Mouse (Mus musculus) small intestine, adult 2 months (tissue): Measurements from ENCODE around the gene Rtn4r. TPM values are rescaled to one million over a fixed set of nuclear protein-coding genes. Genes with fewer than 3 reads are reported as not detected.

Experiments
- H3K27ac ChIP-seq: fragments of 200-500 bp; 2 replicates; pipeline ENCODE4 v1.5.1; 2012; ENCODE audit warnings: low read depth, low read length, control low read depth, inconsistent platforms; ENCODE audit not compliant: insufficient read depth
- H3K27me3 ChIP-seq: fragments of 200-500 bp; 2 replicates; pipeline ENCODE4 v1.6.1; 2012; ENCODE audit warnings: mild to moderate bottlenecking, moderate library complexity, low read length, inconsistent platforms; ENCODE audit not compliant: control insufficient read depth, insufficient read depth
- H3K36me3 ChIP-seq: fragments of 200-500 bp; 2 replicates; pipeline ENCODE4 v1.6.1; 2012; ENCODE audit warnings: mild to moderate bottlenecking, low read length, control low read depth, inconsistent platforms; ENCODE audit not compliant: control insufficient read depth, insufficient read depth
- H3K4me1 ChIP-seq: fragments of 200-500 bp; 2 replicates; pipeline ENCODE4 v1.6.1; 2012; ENCODE audit warnings: low read length, inconsistent platforms, mixed read lengths; ENCODE audit not compliant: control insufficient read depth, insufficient read depth, insufficient read length
- H3K4me3 ChIP-seq: fragments of 200-500 bp; 2 replicates; pipeline ENCODE4 v1.5.1; 2012; ENCODE audit warnings: low read depth, mild to moderate bottlenecking, control low read depth, inconsistent platforms, low read length, moderate library complexity
- CTCF ChIP-seq: fragments of 200-500 bp; IDR thresholded peaks from 2 replicates; pipeline ENCODE4 v1.5.1; 2012; ENCODE audit warnings: low read depth, mild to moderate bottlenecking, control low read depth, inconsistent platforms, low read length, moderate library complexity, mixed read lengths; ENCODE audit not compliant: insufficient replicate concordance, insufficient read length; ENCODE audit errors: extremely low read depth
- POLR2A ChIP-seq: fragments of 200-500 bp; IDR thresholded peaks from 2 replicates; pipeline ENCODE4 v1.6.1; 2012; ENCODE audit warnings: low read depth, mild to moderate bottlenecking, control low read depth, inconsistent platforms, low read length, moderate library complexity
- WGBS: fragments of 180-500 bp; shearing (Covaris S2); methylation state at CpG from one replicate; pipeline ENCODE4 v1.1.7; 2018; 5-methylcytosine and 5-hydroxymethylcytosine counted together
- polyA plus RNA-seq: library from polyadenylated mRNA; depleted of rRNA; stranded (reverse); fragments of >200 nt; gene quantifications from 2 replicates; pipeline ENCODE4 v1.2.3, GENCODE M21; 2012; rRNA removed

The Rtn4r gene
- polyA plus RNA-seq: 8.4 and 21.9 TPM in 2 replicates

- TF ChIP-seq CTCF: peak; percentile 36; the same call in 1 of the 2 replicates
- TF ChIP-seq POLR2A: no peak; the same call in 1 of the 2 replicates
- Histone ChIP-seq H3K36me3 (no peaks in the 10 kb centered on the region), H3K4me1 (peaks cover 18% of the 10 kb centered on the region), H3K27ac (peak within 1 kb of the TSS; percentile 23; the same call in 1 of the 2 replicates), H3K27me3 (peaks cover 10% of the 10 kb centered on the region; the same call in 1 of the 2 replicates), H3K4me3 (peak within 1 kb of the TSS; percentile 92)
- WGBS: under 1% methylated on average over 96 of the region's 96 CpGs
Observed at GRCm38 (mm10) chr16:18127241-18127861, at the start of gene Rtn4r. Rtn4r (plus strand) TSS chr16:18127642.

DNA sequence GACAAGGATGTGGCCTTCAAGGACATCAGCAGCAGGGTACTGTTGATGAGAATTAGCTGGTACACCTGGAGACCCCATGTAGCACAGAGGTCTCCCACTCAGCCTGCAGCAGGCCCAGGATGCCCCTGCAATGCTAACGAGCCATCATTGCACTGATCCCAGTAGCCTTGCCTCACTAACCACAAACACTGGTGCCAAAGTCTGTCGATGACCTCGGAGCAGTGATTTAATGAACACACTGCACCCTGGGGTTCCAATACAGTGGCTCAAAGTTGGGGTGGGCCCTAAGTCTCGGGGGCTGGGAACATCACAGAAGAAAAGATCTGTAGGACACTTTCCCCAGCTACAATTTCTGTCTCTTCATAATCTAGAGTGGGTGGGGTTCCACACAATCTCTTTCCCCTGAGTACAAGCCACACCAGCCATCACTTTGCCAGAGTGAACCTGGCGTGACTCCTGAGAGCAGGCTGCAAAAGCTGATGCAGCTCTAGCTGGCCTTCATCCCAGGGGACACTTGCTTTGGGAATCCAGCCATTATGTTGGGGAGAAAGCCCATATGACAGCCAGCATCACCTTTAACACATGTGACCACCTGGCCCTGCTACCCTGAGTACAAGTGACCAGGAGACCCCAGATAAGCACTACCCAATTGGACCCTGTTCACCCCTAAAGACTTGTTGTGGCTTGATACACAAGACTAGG, 49.0 kb upstream of the Rtn4r start:
- H3K36me3 ChIP-seq: peaks cover 3% of the 10 kb centered on the region; the same call in 1 of the 2 replicates
- peaks cover 46% of the 10 kb centered on the region for H3K4me1 ChIP-seq
- no peak overlapping the region for H3K4me3 ChIP-seq
- no peak overlapping the region for H3K27ac ChIP-seq
- H3K27me3 ChIP-seq: no peaks in the 10 kb centered on the region
- no peak for TF ChIP-seq CTCF
- TF ChIP-seq POLR2A: no peak
- 93% methylated on average over 5 of the region's 5 CpGs for WGBS

DNA sequence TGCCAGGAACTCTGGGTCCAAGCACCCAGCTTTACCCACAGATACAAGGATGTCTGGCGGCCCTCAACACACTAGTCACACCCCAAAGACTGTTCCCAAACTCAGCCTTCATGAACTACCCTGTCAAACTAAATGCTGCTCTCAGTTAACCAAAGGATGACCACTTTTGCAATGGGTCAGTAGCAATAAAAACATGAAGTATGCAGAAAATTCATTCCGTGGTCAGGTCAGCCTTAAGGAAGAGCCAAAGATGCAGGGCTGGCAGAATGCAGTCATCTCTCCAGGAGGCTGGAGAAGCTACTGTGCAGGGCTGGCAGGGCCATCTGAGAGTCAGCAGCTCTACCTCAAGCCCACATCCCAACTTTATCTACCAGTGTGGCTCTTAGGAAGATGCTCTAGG, 48.1 kb upstream of the Rtn4r start:
- Histone ChIP-seq H3K36me3 (peaks cover 3% of the 10 kb centered on the region; the same call in 1 of the 2 replicates), H3K27me3 (no peaks in the 10 kb centered on the region), H3K27ac (no peak overlapping the region), H3K4me1 (peaks cover 45% of the 10 kb centered on the region), H3K4me3 (no peak overlapping the region)
- WGBS: 95% methylated on average over 2 of the region's 2 CpGs
- TF ChIP-seq POLR2A: no peak
- TF ChIP-seq CTCF: no peak

- WGBS: 80% methylated on average over 7 of the region's 7 CpGs
- Histone ChIP-seq H3K4me3 (no peak overlapping the region), H3K27ac (no peak overlapping the region), H3K27me3 (no peaks in the 10 kb centered on the region), H3K36me3 (peaks cover 3% of the 10 kb centered on the region; the same call in 1 of the 2 replicates), H3K4me1 (peaks cover 44% of the 10 kb centered on the region)
- TF ChIP-seq POLR2A: no peak
- TF ChIP-seq CTCF: no peak
Observed at GRCm38 (mm10) chr16:18080171-18080570, 47.3 kb upstream of the Rtn4r start.

GRCm38 (mm10) chr16:18081149-18081827, 46.2 kb upstream of the Rtn4r start:
- TF ChIP-seq POLR2A (no peak), CTCF (no peak)
- WGBS: 86% methylated on average over 10 of the region's 10 CpGs
- no peaks in the 10 kb centered on the region for H3K27me3 ChIP-seq
- peaks cover 3% of the 10 kb centered on the region; the same call in 1 of the 2 replicates for H3K36me3 ChIP-seq
- no peak overlapping the region for H3K4me3 ChIP-seq
- H3K4me1 ChIP-seq: peaks cover 36% of the 10 kb centered on the region
- H3K27ac ChIP-seq: peak overlapping the region; percentile 97

DNA sequence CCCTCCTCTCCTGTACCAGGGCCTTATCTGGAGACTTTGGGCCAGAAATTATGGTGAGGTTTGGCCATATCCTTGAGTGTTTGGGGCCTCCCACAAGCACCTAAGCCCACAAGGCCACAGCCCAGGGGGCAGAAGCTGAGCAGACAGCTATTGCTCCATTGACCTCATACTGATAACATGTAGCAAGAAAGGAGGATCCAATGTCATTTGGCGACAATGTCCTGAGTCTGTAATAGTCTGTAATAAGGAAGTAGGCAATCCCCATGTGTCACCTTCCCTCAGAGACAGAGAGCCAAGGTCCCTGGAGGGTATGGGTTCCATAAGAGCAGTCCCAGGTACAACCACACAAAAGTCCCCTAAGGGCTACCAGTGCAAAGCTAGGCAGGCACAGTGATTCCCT, 45.2 kb upstream of the Rtn4r start:
- Histone ChIP-seq H3K27ac (peak overlapping the region; percentile 97), H3K4me1 (peaks cover 36% of the 10 kb centered on the region), H3K4me3 (no peak overlapping the region), H3K36me3 (peaks cover 3% of the 10 kb centered on the region; the same call in 1 of the 2 replicates), H3K27me3 (no peaks in the 10 kb centered on the region)
- TF ChIP-seq POLR2A: no peak
- no peak for TF ChIP-seq CTCF
- WGBS: 18% methylated on average over 1 of the region's 1 CpGs
